Mouse (Mus musculus) lung, postnatal 0 days (tissue): Measurements from ENCODE around the gene Pdxp. TPM values are rescaled to one million over a fixed set of nuclear protein-coding genes. Genes with fewer than 3 reads are reported as not detected.

Experiments used
- ATAC-seq: fragments of 200-750 bp; cut with Nextera tagmentation; 2 replicates; pipeline ENCODE4 v1.8.0; 2017; ENCODE audit warnings: moderate library complexity
- DNase-seq: peaks from one replicate; pipeline ENCODE4 v3.0.0-alpha.2; 2016; ENCODE audit warnings: low spot score
- H3K27ac ChIP-seq: fragments of 300-500 bp; sonication (generic); 2 replicates; pipeline ENCODE4 v1.5.1; 2014; ENCODE audit warnings: antibody characterized with exemption, mild to moderate bottlenecking, low read length, mixed read lengths
- H3K27me3 ChIP-seq: fragments of 300-500 bp; sonication (generic); replicated peaks from 2 replicates; pipeline ENCODE4 v1.6.1; 2014; ENCODE audit warnings: low read length, mixed read lengths; ENCODE audit not compliant: insufficient read depth
- H3K36me3 ChIP-seq: fragments of 300-500 bp; sonication (generic); 2 replicates; pipeline ENCODE4 v1.6.1; 2014; ENCODE audit warnings: low read length, mixed read lengths; ENCODE audit not compliant: insufficient read depth
- H3K4me1 ChIP-seq: fragments of 300-500 bp; sonication (generic); 2 replicates; pipeline ENCODE4 v1.6.1; 2014; ENCODE audit warnings: antibody characterized with exemption, low read depth, low read length, mixed read lengths; ENCODE audit not compliant: insufficient read depth
- H3K4me2 ChIP-seq: fragments of 300-500 bp; sonication (generic); replicated peaks from 2 replicates; pipeline ENCODE4 v1.6.1; 2014; ENCODE audit warnings: low read depth, mild to moderate bottlenecking, low read length, moderate library complexity, mixed read lengths
- H3K4me3 ChIP-seq: fragments of 300-500 bp; sonication (generic); 2 replicates; pipeline ENCODE4 v1.5.1; 2014; ENCODE audit warnings: low read depth, low read length
- H3K9ac ChIP-seq: fragments of 300-500 bp; sonication (generic); replicated peaks from 2 replicates; pipeline ENCODE4 v1.6.1; 2014; ENCODE audit warnings: low read depth, mild to moderate bottlenecking
- H3K9me3 ChIP-seq: fragments of 300-500 bp; sonication (generic); 2 replicates; pipeline ENCODE4 v1.6.1; 2016; ENCODE audit warnings: low read length, mixed read lengths
- CTCF ChIP-seq: IDR thresholded peaks from 2 replicates; pipeline ENCODE4 v1.5.1; 2016; ENCODE audit warnings: antibody characterized with exemption, mild to moderate bottlenecking
- EP300 ChIP-seq: IDR thresholded peaks from 2 replicates; pipeline ENCODE4 v1.6.1; 2016; ENCODE audit warnings: antibody characterized with exemption, mild to moderate bottlenecking, control low read depth
- WGBS: fragments of 180-500 bp; shearing (Covaris S2); extraction: QIAGEN DNeasy Blood & Tissue Kit; methylation state at CpG from one replicate; pipeline ENCODE4 v1.1.7; 2014; 5-methylcytosine and 5-hydroxymethylcytosine counted together
- polyA plus RNA-seq: library from polyadenylated mRNA; unstranded; fragments of >200 nt; fragmentation: Nextera tagmentation; extraction: Ambion mirVana; gene quantifications from 2 replicates; pipeline ENCODE4 v1.2.1, GENCODE M21; 2015

Pdxp gene
- polyA plus RNA-seq, 1 experiment from 2014 or later, result 1.9 TPM

DNA sequence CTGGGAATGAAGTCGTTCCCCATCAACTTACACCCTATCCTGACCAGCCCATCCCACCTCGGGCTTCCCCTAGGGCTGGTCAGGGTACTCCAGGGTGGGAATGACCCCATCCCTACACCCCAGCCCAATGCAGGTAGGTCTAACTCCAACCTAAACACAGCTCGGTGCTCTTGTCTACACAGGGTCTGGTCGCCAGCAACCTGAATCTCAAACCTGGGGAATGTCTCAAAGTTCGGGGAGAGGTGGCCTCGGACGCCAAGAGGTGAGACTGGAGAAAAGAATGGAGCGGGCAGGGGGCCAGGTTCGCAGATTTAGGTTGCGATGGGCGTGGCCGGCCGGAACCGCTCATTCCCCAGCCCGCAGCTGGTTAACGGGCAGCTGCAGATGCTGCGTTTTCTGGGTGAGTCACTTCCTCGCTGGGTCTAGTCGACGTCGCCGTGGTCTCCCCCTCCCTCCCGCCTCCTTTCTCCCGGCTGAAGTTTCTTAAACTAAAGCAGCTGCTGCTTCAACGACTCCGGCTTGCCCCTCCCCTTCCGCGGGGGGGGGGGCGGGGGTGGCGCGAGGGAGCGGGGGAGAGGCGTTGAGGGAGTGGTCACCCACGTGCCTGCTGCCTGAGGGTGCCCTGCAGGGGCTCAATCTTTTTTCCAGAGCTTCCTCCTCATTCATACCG lies 14.2 kb downstream of the Pdxp start:
- peak; percentile 73 for ATAC-seq
- peaks cover 16% of the 10 kb centered on the region; the same call in 1 of the 2 replicates for H3K4me1 ChIP-seq
- no peaks in the 10 kb centered on the region for H3K9me3 ChIP-seq
- WGBS, result under 1% methylated on average over 26 of the region's 35 CpGs
- no peak for TF ChIP-seq EP300
- no peak for TF ChIP-seq CTCF
- H3K4me3 ChIP-seq, result peak overlapping the region; percentile 36
- H3K27ac ChIP-seq, result peak overlapping the region; percentile 68
- H3K27me3 ChIP-seq, result no peaks in the 10 kb centered on the region
- H3K9ac ChIP-seq, result 0 out of 2 replicates have a peak overlapping the region, but pooled peaks have one; percentile 1
- no peaks in the 10 kb centered on the region for H3K36me3 ChIP-seq
- peak; percentile 96 for DNase-seq
- peak overlapping the region; percentile 64 for H3K4me2 ChIP-seq

DNA sequence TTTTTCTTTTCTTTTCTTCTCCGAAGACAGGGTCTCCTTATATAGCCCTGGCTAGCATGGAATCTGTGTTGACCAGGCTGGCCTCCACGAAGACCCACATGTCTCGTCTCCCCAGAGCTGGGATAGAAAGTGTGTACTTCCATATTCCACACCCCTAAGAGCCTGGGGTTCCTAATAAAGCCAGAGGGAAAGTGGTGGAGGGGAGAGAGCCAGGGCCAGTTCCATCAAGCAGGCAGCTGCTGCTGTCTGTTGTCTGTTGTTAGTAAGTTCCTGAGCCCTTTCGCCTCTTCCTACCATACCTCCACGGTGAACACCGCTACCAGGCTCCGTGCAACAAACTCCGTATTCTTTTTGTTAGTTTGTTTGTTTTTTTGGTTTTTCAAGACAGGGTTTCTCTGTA lies 14.8 kb downstream of the Pdxp start:
- H3K4me1 ChIP-seq, result peaks cover 16% of the 10 kb centered on the region; the same call in 1 of the 2 replicates
- peak overlapping the region; percentile 64 for H3K4me2 ChIP-seq
- 58% methylated on average over 7 of the region's 8 CpGs for WGBS
- DNase-seq, result no peak
- no peak for ATAC-seq
- peak overlapping the region; percentile 15; the same call in 1 of the 2 replicates for H3K27ac ChIP-seq
- H3K9me3 ChIP-seq, result no peaks in the 10 kb centered on the region
- no peak overlapping the region for H3K9ac ChIP-seq
- TF ChIP-seq EP300 (no peak), CTCF (no peak)
- no peaks in the 10 kb centered on the region for H3K27me3 ChIP-seq
- H3K4me3 ChIP-seq, result 0 out of 2 replicates have a peak overlapping the region, but pooled peaks have one; percentile 36
- H3K36me3 ChIP-seq, result no peaks in the 10 kb centered on the region

DNA sequence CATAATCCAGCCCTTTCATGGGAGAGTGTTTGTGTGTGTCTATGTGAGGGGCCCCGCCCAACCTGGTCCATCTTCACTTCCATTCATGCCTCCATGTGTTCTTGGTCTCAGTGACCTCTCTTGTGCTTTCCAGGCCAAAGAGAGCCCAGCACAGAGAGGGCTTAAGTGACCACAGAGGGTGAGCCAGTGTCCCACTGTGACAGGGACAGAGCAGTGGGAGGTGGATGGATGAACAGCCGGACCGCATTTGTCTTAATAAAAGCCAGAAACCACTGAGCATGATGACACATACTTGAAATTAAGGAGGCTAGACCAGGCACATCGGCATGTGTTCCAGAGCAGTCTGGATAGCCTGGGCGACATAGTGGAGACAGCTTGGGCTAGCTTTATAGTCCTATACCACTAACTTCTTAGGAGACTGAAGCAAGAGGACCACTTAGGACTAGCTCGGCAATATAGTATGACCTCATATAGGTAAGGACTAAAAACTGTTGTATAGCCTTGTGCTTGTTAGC lies 16.5 kb downstream of the Pdxp start:
- Histone ChIP-seq H3K4me2 (no peak overlapping the region), H3K4me3 (no peak overlapping the region), H3K9me3 (no peaks in the 10 kb centered on the region), H3K27ac (no peak overlapping the region), H3K36me3 (no peaks in the 10 kb centered on the region), H3K27me3 (no peaks in the 10 kb centered on the region), H3K4me1 (peaks cover 16% of the 10 kb centered on the region; the same call in 1 of the 2 replicates), H3K9ac (no peak overlapping the region)
- DNase-seq (no peak), ATAC-seq (no peak)
- 94% methylated on average over 6 of the region's 6 CpGs for WGBS
- TF ChIP-seq CTCF (no peak), EP300 (no peak)

DNA sequence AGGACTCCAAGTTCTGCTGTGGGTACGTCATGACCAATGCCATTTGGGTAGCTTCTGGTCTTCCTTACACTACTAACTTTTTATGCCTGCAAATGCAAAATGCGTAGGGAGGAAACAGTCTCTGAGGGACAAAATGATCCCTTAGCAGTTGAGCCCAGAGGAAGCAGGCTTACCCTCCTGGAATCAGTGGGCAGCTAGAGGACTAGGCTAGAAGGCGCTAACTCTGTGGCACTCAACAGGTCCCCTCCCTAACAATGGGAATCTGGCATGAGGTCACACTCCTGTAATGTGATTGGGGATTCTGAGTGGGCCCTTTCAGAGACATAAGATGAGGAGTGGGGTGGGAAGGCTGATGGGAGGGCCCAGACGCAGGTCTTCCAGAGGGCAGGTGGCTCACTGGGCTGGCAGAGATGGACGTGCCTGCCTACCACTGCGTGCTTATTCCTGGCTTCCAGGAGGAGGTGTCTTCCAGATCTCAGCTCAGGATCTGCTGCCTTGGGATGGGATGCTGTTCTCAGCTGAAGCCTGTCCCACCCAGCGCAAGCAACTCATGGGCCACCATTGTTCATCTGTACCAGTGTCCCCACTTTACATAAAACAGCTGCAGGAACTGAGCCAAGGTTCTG lies 17.2 kb downstream of the Pdxp start:
- 85% methylated on average over 7 of the region's 7 CpGs for WGBS
- Histone ChIP-seq H3K27me3 (no peaks in the 10 kb centered on the region), H3K4me1 (peaks cover 14% of the 10 kb centered on the region; the same call in 1 of the 2 replicates), H3K27ac (no peak overlapping the region), H3K4me3 (no peak overlapping the region), H3K36me3 (no peaks in the 10 kb centered on the region), H3K4me2 (no peak overlapping the region), H3K9ac (no peak overlapping the region), H3K9me3 (no peaks in the 10 kb centered on the region)
- TF ChIP-seq EP300 (no peak), CTCF (no peak)
- DNase-seq, result no peak
- ATAC-seq, result no peak

DNA sequence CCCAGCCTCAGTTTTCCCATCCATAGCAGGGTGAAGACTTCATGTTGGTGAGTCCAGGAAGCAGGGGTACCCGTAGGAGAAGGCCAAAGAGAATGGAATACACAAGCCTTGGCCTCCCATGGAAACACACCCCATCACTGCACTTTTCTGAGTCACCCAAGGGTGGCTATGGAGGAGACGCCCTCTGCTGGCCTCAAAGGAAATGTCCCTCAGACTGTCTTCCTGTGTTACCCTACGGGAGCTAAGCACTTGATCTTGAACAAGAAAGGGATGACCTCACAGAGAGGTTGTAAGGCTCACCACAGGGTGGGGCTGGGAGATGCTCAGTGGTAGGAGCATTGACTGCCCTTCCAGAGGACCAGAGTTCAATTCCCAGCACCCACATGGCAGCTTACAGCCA lies 17.9 kb downstream of the Pdxp start:
- no peak overlapping the region for H3K27ac ChIP-seq
- ATAC-seq (peak; percentile 37), DNase-seq (peak; percentile 90)

DNA sequence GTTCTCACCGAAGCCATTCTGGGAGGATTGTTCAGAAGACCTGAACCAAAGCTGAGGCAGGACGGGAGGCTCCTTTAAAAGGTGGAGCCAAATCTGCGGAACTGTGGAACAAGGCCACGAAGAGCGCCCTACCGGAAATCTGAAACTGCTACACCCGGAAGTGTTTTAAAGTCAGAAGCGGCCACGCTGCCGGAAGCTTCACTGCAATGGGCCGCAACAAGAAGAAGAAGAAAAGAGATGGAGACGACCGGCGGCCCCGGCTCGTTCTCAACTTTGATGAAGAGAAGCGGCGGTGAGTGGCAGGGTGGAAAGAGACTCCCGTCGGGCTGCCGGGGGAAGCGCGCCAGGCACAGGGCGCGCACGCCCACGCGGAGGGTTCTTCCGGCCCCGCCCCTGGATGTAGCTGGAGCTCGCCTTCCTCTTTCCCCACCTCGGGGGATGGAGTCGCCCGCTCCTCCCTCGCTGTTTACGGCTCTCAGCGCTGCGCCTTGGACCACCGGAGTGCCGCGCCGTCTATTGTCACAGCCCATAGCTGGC lies 21.1 kb downstream of the Pdxp start, which contains the start of gene Nol12:
Nol12 (plus strand) TSS at position 150 of the 537 bp plus-strand sequence.
- ATAC-seq, result peak; percentile 88
- WGBS, result under 1% methylated on average over 40 of the region's 42 CpGs
- Histone ChIP-seq H3K27me3 (no peaks in the 10 kb centered on the region), H3K4me1 (no peaks in the 10 kb centered on the region), H3K4me2 (peak within 1 kb of the TSS; percentile 55), H3K27ac (no peak within 1 kb of the TSS), H3K36me3 (0 out of 2 replicates have a peak, but pooled peaks cover 5% of the 10 kb centered on the region), H3K9ac (peak within 1 kb of the TSS; percentile 20; the same call in 1 of the 2 replicates), H3K9me3 (no peaks in the 10 kb centered on the region), H3K4me3 (peak within 1 kb of the TSS; percentile 71)
- DNase-seq, result peak; percentile 94
- TF ChIP-seq EP300, result peak; percentile 64
- peak; percentile 28 for TF ChIP-seq CTCF

More for the DNA sequence above, 17.9 kb downstream of the Pdxp start:
- H3K4me3 ChIP-seq, result no peak overlapping the region
- no peaks in the 10 kb centered on the region for H3K27me3 ChIP-seq
- WGBS, result 26% methylated on average over 3 of the region's 3 CpGs
- H3K9me3 ChIP-seq, result no peaks in the 10 kb centered on the region
- H3K4me2 ChIP-seq, result no peak overlapping the region
- H3K36me3 ChIP-seq, result no peaks in the 10 kb centered on the region
- peak; percentile 88 for TF ChIP-seq CTCF
- TF ChIP-seq EP300, result no peak
- peaks cover 9% of the 10 kb centered on the region; the same call in 1 of the 2 replicates for H3K4me1 ChIP-seq
- H3K9ac ChIP-seq, result no peak overlapping the region
